9 mouse cellular contexts compared by ENCODE assay signal in genomic region chr11:22782705-22783124, GRCm38 (mm10).
DNase-seq lines count a peak whose midpoint lies in the region; ATAC-seq lines count a peak whose summit lies in the region.
"Had no signal": no experiment of that assay in that cellular context is flagged by ENCODE, and none has a peak within 500 bp of the region (broad histone marks: within the 10 kb centered on the region; RNA-seq: fewer than 3 reads in every experiment).

No protein-coding gene starts in this region.

- no peaks in the 10 kb centered on the region for H3K27me3 ChIP-seq in kidney, embryonic 15.5 days
- H3K27me3 ChIP-seq in embryonic facial prominence, embryonic 10.5 days (replicated peaks; ENCODE audit: low read depth, poor library complexity, severe bottlenecking): no peaks in the 10 kb centered on the region

- WGBS in kidney, embryonic 15.5 days: 63% methylated on average over 13 of the region's 13 CpGs
- 75% methylated on average over 13 of the region's 13 CpGs for WGBS in embryonic facial prominence, embryonic 10.5 days

- peaks cover 10% of the 10 kb centered on the region; the same call in 1 of the 2 replicates for H3K4me1 ChIP-seq in kidney, embryonic 15.5 days
- 0 out of 2 replicates have a peak, but pooled peaks cover 3% of the 10 kb centered on the region for H3K4me1 ChIP-seq in embryonic facial prominence, embryonic 10.5 days

- H3K9ac ChIP-seq in kidney, embryonic 15.5 days: no peak overlapping the region

- DNase-seq in kidney, postnatal 14 days: no peak
- peak; percentile 12 for DNase-seq in embryonic facial prominence, embryonic 10.5 days (ENCODE audit: low spot score)
- DNase-seq in lung, postnatal 10 days: peak; percentile 42
- DNase-seq in testis, postnatal 10 days (ENCODE audit: low spot score): peak; percentile 36
- no peak for DNase-seq in cerebellum, postnatal 14 days
- no peak for DNase-seq in right cerebral cortex, adult 2 months (ENCODE audit: low spot score in 2 of 2)
- DNase-seq in gastrocnemius, postnatal 10 days: no peak

- no peak overlapping the region for H3K4me3 ChIP-seq in kidney, embryonic 15.5 days (replicated peaks)
- no peak overlapping the region for H3K4me3 ChIP-seq in embryonic facial prominence, embryonic 10.5 days

- H3K9me3 ChIP-seq in kidney, embryonic 15.5 days (replicated peaks): no peaks in the 10 kb centered on the region
- H3K9me3 ChIP-seq in embryonic facial prominence, embryonic 10.5 days: no peaks in the 10 kb centered on the region

- peak; percentile 15; the same call in 1 of the 2 replicates for ATAC-seq in kidney, embryonic 15.5 days (replicated peaks; ENCODE audit: low FRiP score)
- ATAC-seq: hindbrain, embryonic 16.5 days had no signal

- 0 out of 2 replicates have a peak overlapping the region, but pooled peaks have one; percentile 1 for H3K4me2 ChIP-seq in kidney, embryonic 15.5 days

- H3K36me3 ChIP-seq in kidney, embryonic 15.5 days: no peaks in the 10 kb centered on the region
- H3K36me3 ChIP-seq in embryonic facial prominence, embryonic 10.5 days (replicated peaks): no peaks in the 10 kb centered on the region

- no peak overlapping the region for H3K27ac ChIP-seq in kidney, embryonic 15.5 days
- H3K27ac ChIP-seq in embryonic facial prominence, embryonic 10.5 days (replicated peaks): no peak overlapping the region

Comparison
In these comparisons a context has a peak if more than half of its experiments do, and no peak if none do; other contexts are left out.
1. DNase-seq: peak in embryonic facial prominence, embryonic 10.5 days (single experiment), lung, postnatal 10 days (single experiment) and testis, postnatal 10 days (single experiment); none in kidney, postnatal 14 days (single experiment), cerebellum, postnatal 14 days (0 of 2), right cerebral cortex, adult 2 months (0 of 2) and gastrocnemius, postnatal 10 days (single experiment).